Mouse (Mus musculus) activated CD4-positive, CD25-positive, alpha-beta regulatory T cell (primary cell): Measurements from ENCODE around the gene Irs2. TPM values are rescaled to one million over a fixed set of nuclear protein-coding genes. Genes with fewer than 3 reads are reported as not detected.

Experiments used
- polyA plus RNA-seq, 2 experiments: library from polyadenylated mRNA; unstranded; fragments of 100-300 nt; shearing (Covaris generic); gene quantifications; one replicate each; pipeline ENCODE4 v1.2.1; 2017

Irs2 gene
- polyA plus RNA-seq, result 1 to 10 TPM; 6.9 to 7.4 TPM

DNA sequence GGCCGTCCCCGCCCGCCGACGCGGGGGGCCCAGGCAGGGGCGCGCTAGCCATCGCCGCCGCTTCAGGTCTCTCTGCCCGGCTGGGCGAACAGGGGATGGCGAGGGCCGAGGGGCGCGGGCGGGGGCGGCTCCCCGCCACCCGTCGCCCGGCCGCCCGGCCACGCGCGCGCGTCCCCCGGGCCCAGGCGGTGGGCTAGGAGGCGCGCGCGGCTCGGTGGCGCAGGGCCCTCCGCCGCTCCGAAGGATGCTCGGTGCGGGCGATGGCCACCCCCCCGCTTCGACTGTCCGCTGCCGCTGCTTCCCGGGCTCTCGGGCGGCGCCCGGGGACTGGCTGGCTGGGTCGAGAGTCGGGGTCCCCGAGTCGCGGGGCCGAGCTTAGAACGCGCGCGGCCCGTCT is at the start of gene Irs2:
Gene Irs2, minus strand, starts transcription at position 80 of the 397 bp plus-strand sequence.

